In the genomic region with DNA sequence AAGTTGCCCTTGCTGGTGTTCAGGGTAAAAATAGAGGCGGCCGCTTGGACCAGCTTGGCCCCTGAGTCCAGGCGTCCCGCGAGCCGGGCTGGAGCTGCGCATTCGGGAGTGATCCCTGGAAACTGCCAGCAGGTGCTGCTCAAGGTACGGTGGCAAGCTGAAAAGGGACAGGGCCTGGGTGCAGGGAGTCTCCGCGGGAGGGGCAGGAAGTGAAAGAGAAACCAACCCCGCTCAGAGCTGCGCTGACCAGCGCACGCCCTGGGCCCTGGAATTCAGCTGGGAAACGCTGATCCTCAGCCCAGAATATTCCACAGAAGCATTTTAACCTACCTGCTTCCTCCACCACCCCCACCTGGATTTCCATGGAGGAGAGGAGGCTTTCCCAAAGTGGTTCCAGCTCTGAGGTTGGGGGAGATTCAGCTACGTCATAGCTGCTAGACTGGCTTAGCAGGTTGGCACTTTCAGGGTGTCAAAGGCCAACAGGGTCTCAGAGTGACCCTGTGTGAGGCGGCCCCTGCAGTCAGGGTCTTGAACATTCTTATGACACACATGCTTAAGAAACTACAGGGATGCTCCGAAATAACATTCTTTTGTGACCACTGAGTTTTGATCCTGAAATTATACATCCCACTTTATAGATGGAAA, we compare ENCODE assay signal across 8 mouse cellular contexts. TPM values are rescaled to one million over a fixed set of nuclear protein-coding genes. Genes with fewer than 3 reads are reported as not detected.
A peak's percentile ranks its signal among the peaks of the same experiment; 100 is the strongest.
DNase-seq lines count a peak whose midpoint lies in the region; ATAC-seq and TF ChIP-seq lines count a peak whose summit lies in the region.

No protein-coding gene starts in this region.

- TF ChIP-seq CTCF in intestine, postnatal 0 days (IDR thresholded peaks at IDR 0.05; ENCODE audit: low read depth), result peak; percentile 92

- H3K27ac ChIP-seq in intestine, postnatal 0 days (ENCODE audit: low read depth, low read length), result no peak overlapping the region
- peak overlapping the region; percentile 8 for H3K27ac ChIP-seq in limb, embryonic 14.5 days (replicated peaks; ENCODE audit: low read depth, low read length)
- no peak overlapping the region for H3K27ac ChIP-seq in midbrain, embryonic 14.5 days (replicated peaks; ENCODE audit: low read depth, low read length)

- peak overlapping the region; percentile 32 for H3K4me3 ChIP-seq in erythroblast, embryonic 14.5 days (replicated peaks)
- peak overlapping the region; percentile 51 for H3K4me3 ChIP-seq in intestine, postnatal 0 days (ENCODE audit: low read depth, low read length)
- peak overlapping the region; percentile 38 for H3K4me3 ChIP-seq in limb, embryonic 14.5 days (replicated peaks; ENCODE audit: low read length)
- peak overlapping the region; percentile 45 for H3K4me3 ChIP-seq in midbrain, embryonic 14.5 days (replicated peaks; ENCODE audit: low read depth, low read length)

- no peaks in the 10 kb centered on the region for H3K4me1 ChIP-seq in erythroblast, embryonic 14.5 days (ENCODE audit: control insufficient read depth)
- no peaks in the 10 kb centered on the region for H3K4me1 ChIP-seq in intestine, postnatal 0 days (replicated peaks; ENCODE audit: control insufficient read depth, insufficient read depth, low read length)
- peaks cover 12% of the 10 kb centered on the region for H3K4me1 ChIP-seq in limb, embryonic 14.5 days (ENCODE audit: control insufficient read depth, insufficient read depth, low read length)
- H3K4me1 ChIP-seq in midbrain, embryonic 14.5 days (ENCODE audit: control insufficient read depth, insufficient read depth, low read length), result peaks cover 4% of the 10 kb centered on the region; the same call in 1 of the 2 replicates

- WGBS in intestine, postnatal 0 days, result 8% methylated on average over 19 of the region's 19 CpGs
- WGBS in limb, embryonic 14.5 days, result 5% methylated on average over 19 of the region's 19 CpGs
- 7% methylated on average over 19 of the region's 19 CpGs for WGBS in midbrain, embryonic 14.5 days

- no peak for ATAC-seq in erythroblast, adult 5-6 weeks (replicated peaks; ENCODE audit: low FRiP score, poor library complexity, severe bottlenecking)
- peak; percentile 99 for ATAC-seq in intestine, postnatal 0 days
- ATAC-seq in limb, embryonic 14.5 days (ENCODE audit: low FRiP score, low read depth), result peak; percentile 84
- ATAC-seq in midbrain, embryonic 14.5 days (ENCODE audit: low FRiP score, low TSS enrichment), result peak; percentile 86

- H3K4me2 ChIP-seq in intestine, postnatal 0 days (replicated peaks; ENCODE audit: low read depth), result peak overlapping the region; percentile 93
- peak overlapping the region; percentile 66 for H3K4me2 ChIP-seq in limb, embryonic 14.5 days (replicated peaks; ENCODE audit: low read depth, low read length, severe bottlenecking)
- H3K4me2 ChIP-seq in midbrain, embryonic 14.5 days (ENCODE audit: low read length), result peak overlapping the region; percentile 87

- DNase-seq in embryo, embryonic 11.5 days (ENCODE audit: low read depth, low spot score), result peak; percentile 57
- peak; percentile 98 for DNase-seq in heart, adult 11 months
- peak; percentile 79 for DNase-seq in limb, embryonic 14.5 days (ENCODE audit: low spot score)
- peak; percentile 77 for DNase-seq in midbrain, embryonic 14.5 days
- peak; percentile 27 to 50 for DNase-seq in spleen, adult 18-20 months

- peak; percentile 42; the same call in 1 of the 2 replicates for TF ChIP-seq POLR2A in limb, embryonic 14.5 days (IDR thresholded peaks at IDR 0.05; ENCODE audit: borderline replicate concordance, extremely low read depth, insufficient read depth, insufficient read length)

- H3K9me3 ChIP-seq in erythroblast, embryonic 14.5 days (ENCODE audit: control insufficient read depth, low read length), result no peaks in the 10 kb centered on the region
- H3K9me3 ChIP-seq in intestine, postnatal 0 days (ENCODE audit: control insufficient read depth), result no peaks in the 10 kb centered on the region
- no peaks in the 10 kb centered on the region for H3K9me3 ChIP-seq in limb, embryonic 14.5 days (ENCODE audit: control insufficient read depth, low read length)
- H3K9me3 ChIP-seq in midbrain, embryonic 14.5 days (ENCODE audit: control insufficient read depth, low read length), result no peaks in the 10 kb centered on the region

- H3K9ac ChIP-seq in intestine, postnatal 0 days (ENCODE audit: low read depth, low read length), result peak overlapping the region; percentile 38; the same call in 1 of the 2 replicates
- H3K9ac ChIP-seq in limb, embryonic 14.5 days (ENCODE audit: low read depth, low read length, severe bottlenecking), result peak overlapping the region; percentile 56
- H3K9ac ChIP-seq in midbrain, embryonic 14.5 days (replicated peaks; ENCODE audit: low read length), result peak overlapping the region; percentile 48

- no peaks in the 10 kb centered on the region for H3K36me3 ChIP-seq in erythroblast, embryonic 14.5 days (ENCODE audit: control insufficient read depth)
- H3K36me3 ChIP-seq in intestine, postnatal 0 days (ENCODE audit: control insufficient read depth, insufficient read depth), result no peaks in the 10 kb centered on the region
- H3K36me3 ChIP-seq in limb, embryonic 14.5 days (ENCODE audit: control insufficient read depth, insufficient read depth, low read length), result no peaks in the 10 kb centered on the region
- H3K36me3 ChIP-seq in midbrain, embryonic 14.5 days (ENCODE audit: control insufficient read depth, insufficient read depth, low read length), result no peaks in the 10 kb centered on the region

- H3K27me3 ChIP-seq in erythroblast, embryonic 14.5 days (ENCODE audit: control insufficient read depth), result peaks cover 22% of the 10 kb centered on the region
- H3K27me3 ChIP-seq in intestine, postnatal 0 days (replicated peaks; ENCODE audit: control insufficient read depth, insufficient read depth, low read length), result peaks cover 5% of the 10 kb centered on the region; the same call in 1 of the 2 replicates
- H3K27me3 ChIP-seq in limb, embryonic 14.5 days (ENCODE audit: control insufficient read depth, insufficient read depth, low read length), result peaks cover 8% of the 10 kb centered on the region; the same call in 1 of the 2 replicates
- 0 out of 2 replicates have a peak, but pooled peaks cover 4% of the 10 kb centered on the region for H3K27me3 ChIP-seq in midbrain, embryonic 14.5 days (ENCODE audit: control insufficient read depth, insufficient read depth, low read length)

RNA-seq across cellular contexts. Expression of gene Inhba, which starts 0.7 kb away (rescaled TPM):
- not detected in 2 replicates for polyA plus RNA-seq in erythroblast, embryonic 14.5 days (2012)
- 7.5 and 7.9 TPM in 2 replicates for total RNA-seq in erythroblast, adult 5-6 weeks (2015; ENCODE audit: low replicate concordance)
- total RNA-seq in erythroblast, adult 5-6 weeks (2017; ENCODE audit: low replicate concordance), result 2.5 and 3.8 TPM in 2 replicates
- 3.1 and 3.8 TPM in 2 replicates for polyA plus RNA-seq in intestine, postnatal 0 days (2015; fragmentation: Nextera tagmentation; extraction: Ambion mirVana)
- polyA plus RNA-seq in limb, embryonic 14.5 days (2012; rRNA removed), result 5.2 and 5.7 TPM in 2 replicates
- polyA plus RNA-seq in limb, embryonic 14.5 days (2014; fragmentation: Nextera tagmentation; extraction: Ambion mirVana), result 10.0 and 11.5 TPM in 2 replicates
- 0.36 and 0.45 TPM in 2 replicates for polyA plus RNA-seq in midbrain, embryonic 14.5 days (2014; fragmentation: Nextera tagmentation; extraction: Ambion mirVana)

Comparison
In these comparisons a context has a peak if more than half of its experiments do, and no peak if none do; other contexts are left out.
1. DNase-seq: peak in every context shown above with its lines; median percentile 98 in heart, adult 11 months; 79 in limb, embryonic 14.5 days; 77 in midbrain, embryonic 14.5 days; 57 in embryo, embryonic 11.5 days; 38 in spleen, adult 18-20 months.